Mouse (Mus musculus) hindbrain, embryonic 15.5 days (tissue): ENCODE results near the gene Antxr2. TPM values are rescaled to one million over a fixed set of nuclear protein-coding genes. Genes with fewer than 3 reads are reported as not detected.

Experiments used
- ATAC-seq: fragments of 200-750 bp; cut with Nextera tagmentation; 2 replicates; pipeline ENCODE4 v1.8.0; 2017; ENCODE audit warnings: low read depth, moderate number of reproducible peaks, moderate TSS enrichment; ENCODE audit not compliant: low FRiP score
- H3K27ac ChIP-seq: fragments of 300-500 bp; sonication (generic); replicated peaks from 2 replicates; pipeline ENCODE4 v1.5.1; 2015; ENCODE audit warnings: mild to moderate bottlenecking, inconsistent platforms
- H3K27me3 ChIP-seq: fragments of 300-500 bp; sonication (generic); 2 replicates; pipeline ENCODE4 v1.6.1; 2015; ENCODE audit warnings: control low read depth, inconsistent platforms
- H3K36me3 ChIP-seq: fragments of 300-500 bp; sonication (generic); 2 replicates; pipeline ENCODE4 v1.6.1; 2015; ENCODE audit warnings: control low read depth, inconsistent platforms
- H3K4me1 ChIP-seq: fragments of 300-500 bp; sonication (generic); replicated peaks from 2 replicates; pipeline ENCODE4 v1.6.1; 2015; ENCODE audit warnings: control low read depth, inconsistent platforms
- H3K4me2 ChIP-seq: fragments of 300-500 bp; sonication (generic); 2 replicates; pipeline ENCODE4 v1.6.1; 2015; ENCODE audit warnings: moderate library complexity, mild to moderate bottlenecking, inconsistent platforms
- H3K4me3 ChIP-seq: fragments of 300-500 bp; sonication (generic); 2 replicates; pipeline ENCODE4 v1.5.1; 2015; ENCODE audit warnings: mild to moderate bottlenecking, inconsistent platforms
- H3K9ac ChIP-seq: fragments of 300-500 bp; sonication (generic); 2 replicates; pipeline ENCODE4 v1.6.1; 2015; ENCODE audit warnings: inconsistent platforms
- H3K9me3 ChIP-seq: fragments of 300-500 bp; sonication (generic); 2 replicates; pipeline ENCODE4 v1.6.1; 2016; ENCODE audit warnings: control low read depth, inconsistent platforms
- WGBS: fragments of 180-500 bp; shearing (Covaris S2); methylation state at CpG from one replicate; pipeline ENCODE4 v1.1.7; 2015; 5-methylcytosine and 5-hydroxymethylcytosine counted together
- polyA plus RNA-seq: library from polyadenylated mRNA; unstranded; fragments of >200 nt; fragmentation: Nextera tagmentation; extraction: Ambion mirVana; gene quantifications from 2 replicates; pipeline ENCODE4 v1.2.1, GENCODE M21; 2015

Antxr2 gene
- polyA plus RNA-seq, 1 experiment from 2014 or later: 3.5 TPM

GRCm38 (mm10) chr5:97953241-97953920 lies 77.5 kb downstream of the Antxr2 start:
- H3K4me1 ChIP-seq: no peaks in the 10 kb centered on the region
- H3K27ac ChIP-seq: no peak overlapping the region
- H3K4me2 ChIP-seq: no peak overlapping the region
- no peak overlapping the region for H3K4me3 ChIP-seq
- 63% methylated on average over 11 of the region's 11 CpGs for WGBS
- no peaks in the 10 kb centered on the region for H3K9me3 ChIP-seq
- H3K27me3 ChIP-seq: no peaks in the 10 kb centered on the region
- no peaks in the 10 kb centered on the region for H3K36me3 ChIP-seq
- no peak for ATAC-seq
- no peak overlapping the region for H3K9ac ChIP-seq

DNA sequence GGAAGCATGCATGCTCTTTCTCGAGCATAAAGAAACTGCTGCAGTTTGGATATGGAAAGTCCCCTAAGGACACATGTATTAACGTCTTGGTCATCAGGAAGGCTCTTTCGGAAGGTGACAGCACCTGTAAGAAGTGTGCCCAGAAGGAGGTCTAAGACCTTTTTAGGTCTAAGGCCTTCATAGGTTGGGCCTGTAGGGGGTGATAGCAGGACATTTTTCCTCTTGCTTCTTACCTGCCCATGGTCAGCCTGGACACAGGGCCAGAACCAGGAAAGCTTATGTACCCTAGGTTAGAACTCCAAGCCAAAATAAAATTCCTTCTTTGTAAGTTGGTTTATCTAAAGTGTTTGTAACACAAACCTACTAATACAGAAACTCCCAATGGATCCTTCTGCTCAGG lies 83.6 kb downstream of the Antxr2 start:
- Histone ChIP-seq H3K27me3 (no peaks in the 10 kb centered on the region), H3K27ac (no peak overlapping the region), H3K4me3 (no peak overlapping the region), H3K4me1 (no peaks in the 10 kb centered on the region), H3K9me3 (no peaks in the 10 kb centered on the region), H3K36me3 (no peaks in the 10 kb centered on the region), H3K4me2 (no peak overlapping the region), H3K9ac (no peak overlapping the region)
- no peak for ATAC-seq
- WGBS: 70% methylated on average over 3 of the region's 3 CpGs

GRCm38 (mm10) chr5:97946236-97946635 lies 84.6 kb downstream of the Antxr2 start:
- Histone ChIP-seq H3K27me3 (no peaks in the 10 kb centered on the region), H3K27ac (no peak overlapping the region), H3K4me1 (no peaks in the 10 kb centered on the region), H3K9me3 (no peaks in the 10 kb centered on the region), H3K36me3 (no peaks in the 10 kb centered on the region), H3K4me3 (no peak overlapping the region), H3K4me2 (no peak overlapping the region), H3K9ac (no peak overlapping the region)
- no peak for ATAC-seq
- WGBS: 92% methylated on average over 4 of the region's 4 CpGs

DNA sequence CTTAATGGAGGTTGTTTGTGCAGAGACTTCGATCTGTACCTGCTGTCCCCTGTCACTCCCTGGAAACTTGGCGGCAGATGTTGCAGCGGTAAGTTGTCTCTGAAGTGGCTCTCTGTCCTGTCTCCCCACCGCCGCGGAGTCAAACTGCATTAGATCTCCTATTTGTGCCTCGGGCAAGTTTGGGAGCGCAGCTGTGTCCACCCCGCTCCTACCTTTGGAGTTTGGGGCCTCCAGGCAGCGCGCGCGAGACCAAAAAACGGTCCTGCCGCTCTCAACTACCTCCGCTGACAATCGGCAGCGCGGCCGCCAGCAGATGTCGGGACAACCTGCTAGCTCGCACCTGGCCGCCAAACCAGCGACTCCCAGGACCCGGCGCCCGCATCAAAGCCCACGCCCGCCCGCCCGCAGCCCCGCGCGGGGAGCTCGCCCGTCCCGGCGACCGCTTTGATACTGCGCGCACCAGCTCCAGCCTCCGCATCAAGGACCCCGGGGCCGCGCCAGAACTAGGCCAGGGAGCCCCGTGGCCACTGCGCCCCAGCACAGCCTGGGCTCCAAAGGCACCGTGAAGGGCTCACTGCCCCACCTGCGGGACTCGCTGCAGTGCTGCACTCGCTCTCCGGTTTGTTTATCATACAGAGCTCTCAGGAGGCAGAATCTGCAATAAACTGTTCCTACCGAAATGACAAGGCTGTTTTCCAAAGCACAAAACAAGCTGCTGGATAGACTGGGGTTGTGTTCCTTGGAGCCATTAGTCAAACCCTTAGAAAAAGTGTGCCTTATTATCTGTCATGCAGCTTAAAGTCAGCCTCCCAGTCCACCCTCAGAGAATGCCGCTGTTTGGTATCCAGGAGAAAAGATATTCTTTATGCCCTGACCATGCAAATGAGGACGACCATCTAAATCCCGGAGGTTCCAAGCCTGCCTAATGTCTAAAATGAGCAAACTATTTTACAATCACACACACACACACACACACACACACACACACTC lies 95.4 kb downstream of the Antxr2 start:
- 2% methylated on average over 56 of the region's 56 CpGs for WGBS
- Histone ChIP-seq H3K4me3 (peak overlapping the region; percentile 65), H3K9me3 (no peaks in the 10 kb centered on the region), H3K27ac (no peak overlapping the region), H3K27me3 (peaks cover 6% of the 10 kb centered on the region), H3K4me2 (peak overlapping the region; percentile 99), H3K36me3 (no peaks in the 10 kb centered on the region), H3K9ac (peak overlapping the region; percentile 58), H3K4me1 (peaks cover 12% of the 10 kb centered on the region)
- peak; percentile 76 for ATAC-seq

DNA sequence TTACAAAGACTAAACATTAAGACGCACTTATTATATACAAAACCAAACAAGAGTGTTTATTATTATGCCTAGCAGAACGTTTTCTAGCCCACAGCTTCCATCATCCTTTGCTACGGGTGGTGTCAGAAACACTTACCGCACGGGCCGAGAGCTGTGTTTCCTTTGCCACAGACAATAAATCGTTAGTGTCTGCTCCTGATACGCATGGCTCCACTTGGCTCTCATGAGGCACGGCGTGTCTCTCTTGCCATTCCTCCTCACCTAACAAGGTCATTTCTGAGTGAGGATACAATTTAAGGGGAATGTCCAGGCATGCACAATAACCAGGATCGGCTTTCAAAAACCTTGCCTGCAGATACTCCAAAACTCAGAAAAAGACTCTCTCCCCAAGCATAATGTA lies 113.2 kb downstream of the Antxr2 start:
- WGBS: 74% methylated on average over 11 of the region's 11 CpGs
- H3K4me2 ChIP-seq: no peak overlapping the region
- H3K9ac ChIP-seq: no peak overlapping the region
- H3K27me3 ChIP-seq: no peaks in the 10 kb centered on the region
- no peaks in the 10 kb centered on the region for H3K36me3 ChIP-seq
- no peaks in the 10 kb centered on the region for H3K4me1 ChIP-seq
- H3K27ac ChIP-seq: no peak overlapping the region
- H3K4me3 ChIP-seq: no peak overlapping the region
- no peaks in the 10 kb centered on the region for H3K9me3 ChIP-seq
- no peak for ATAC-seq

DNA sequence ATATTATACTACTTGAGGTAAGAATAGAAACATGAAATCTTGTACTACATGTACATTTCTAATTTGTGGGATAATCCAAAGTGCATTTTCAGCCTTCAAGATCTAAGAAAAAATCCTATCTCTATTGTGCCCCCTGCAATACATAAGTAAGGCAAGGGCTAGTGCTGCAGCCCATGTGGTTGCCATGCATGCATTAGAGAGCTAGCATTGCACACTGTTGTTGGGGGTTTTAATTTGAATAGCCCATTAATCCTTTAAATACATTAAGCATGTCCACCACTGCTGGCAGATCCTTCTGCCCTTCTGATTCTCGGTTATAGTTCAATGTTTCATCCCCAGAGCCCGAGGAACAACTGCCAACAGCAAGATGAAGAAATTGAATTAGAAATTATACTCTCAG lies 116.0 kb downstream of the Antxr2 start:
- no peak for ATAC-seq
- Histone ChIP-seq H3K4me1 (no peaks in the 10 kb centered on the region), H3K27me3 (no peaks in the 10 kb centered on the region), H3K9ac (no peak overlapping the region), H3K4me2 (no peak overlapping the region), H3K4me3 (no peak overlapping the region), H3K27ac (no peak overlapping the region), H3K9me3 (no peaks in the 10 kb centered on the region), H3K36me3 (no peaks in the 10 kb centered on the region)
- 54% methylated on average over 2 of the region's 2 CpGs for whole genome bisulfite sequencing

DNA sequence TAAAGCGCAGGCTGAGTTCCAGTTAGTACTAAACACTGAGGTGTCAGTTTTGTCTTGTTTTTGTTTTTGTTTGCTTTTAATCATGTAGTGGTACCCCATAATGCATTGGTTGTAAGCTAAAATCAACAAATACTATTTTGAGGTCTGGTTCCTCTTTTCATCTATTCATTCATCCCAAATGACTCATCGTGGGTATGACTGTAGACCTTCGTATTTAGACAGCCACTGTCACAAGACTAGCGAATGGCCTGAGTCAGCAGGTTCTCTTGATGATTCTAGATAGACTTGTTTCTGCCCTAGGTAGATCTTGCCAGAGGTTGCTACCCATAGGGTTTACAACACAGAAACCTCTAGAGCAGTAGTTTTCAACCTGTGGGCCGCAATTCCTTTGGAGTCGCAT lies 116.9 kb downstream of the Antxr2 start:
- no peak overlapping the region for H3K27ac ChIP-seq
- no peaks in the 10 kb centered on the region for H3K4me1 ChIP-seq
- no peak overlapping the region for H3K4me3 ChIP-seq
- WGBS: 93% methylated on average over 6 of the region's 6 CpGs
- H3K36me3 ChIP-seq: no peaks in the 10 kb centered on the region
- H3K9me3 ChIP-seq: no peaks in the 10 kb centered on the region
- no peak overlapping the region for H3K4me2 ChIP-seq
- H3K9ac ChIP-seq: no peak overlapping the region
- H3K27me3 ChIP-seq: no peaks in the 10 kb centered on the region
- ATAC-seq: no peak

- Histone ChIP-seq H3K9me3 (no peaks in the 10 kb centered on the region), H3K4me2 (no peak overlapping the region), H3K9ac (no peak overlapping the region), H3K27me3 (no peaks in the 10 kb centered on the region), H3K4me1 (no peaks in the 10 kb centered on the region), H3K4me3 (no peak overlapping the region), H3K27ac (no peak overlapping the region), H3K36me3 (no peaks in the 10 kb centered on the region)
- ATAC-seq: no peak
- WGBS: 74% methylated on average over 6 of the region's 6 CpGs
Measured at GRCm38 (mm10) chr5:97907482-97907881, 123.4 kb downstream of the Antxr2 start.

DNA sequence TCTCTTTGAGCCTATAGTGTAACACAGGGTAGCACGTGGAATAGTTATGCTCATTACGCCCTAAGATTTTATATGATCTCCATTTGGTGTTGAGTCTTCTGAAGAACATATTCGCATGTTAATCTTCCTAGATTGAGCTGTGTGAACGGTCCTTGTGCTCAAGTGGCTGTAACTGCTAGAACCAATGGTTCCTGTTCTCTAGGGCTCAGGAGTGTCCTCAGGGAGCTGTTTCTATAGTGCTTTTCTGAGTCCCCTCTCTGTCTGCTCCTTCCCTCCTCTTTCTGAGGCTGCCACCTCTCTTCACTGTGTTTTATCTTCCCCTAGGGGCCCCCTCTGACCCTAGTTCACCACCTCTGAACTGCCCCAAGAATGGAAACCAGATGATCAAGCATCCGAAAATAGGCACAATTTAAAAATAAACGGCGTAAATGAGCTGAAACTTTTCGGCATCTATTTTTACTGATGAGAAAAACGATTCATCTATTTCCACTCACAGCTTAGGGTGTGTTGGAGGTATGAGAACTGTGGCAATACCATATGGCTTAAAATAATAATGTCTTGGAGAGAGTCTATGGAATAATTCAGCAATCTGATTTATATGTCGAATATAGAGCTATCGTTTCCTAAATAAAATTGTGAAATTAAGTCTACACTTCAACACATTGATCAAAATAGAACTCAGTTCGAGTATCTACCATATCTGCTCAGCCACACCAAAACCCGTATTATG lies 124.1 kb downstream of the Antxr2 start:
- ATAC-seq: no peak
- 88% methylated on average over 13 of the region's 13 CpGs for WGBS
- H3K9me3 ChIP-seq: no peaks in the 10 kb centered on the region
- H3K9ac ChIP-seq: no peak overlapping the region
- H3K36me3 ChIP-seq: no peaks in the 10 kb centered on the region
- no peaks in the 10 kb centered on the region for H3K4me1 ChIP-seq
- no peaks in the 10 kb centered on the region for H3K27me3 ChIP-seq
- no peak overlapping the region for H3K4me2 ChIP-seq
- no peak overlapping the region for H3K4me3 ChIP-seq
- H3K27ac ChIP-seq: no peak overlapping the region

- H3K4me1 ChIP-seq: no peaks in the 10 kb centered on the region
- 86% methylated on average over 3 of the region's 3 CpGs for WGBS
- H3K4me3 ChIP-seq: no peak overlapping the region
- no peak overlapping the region for H3K27ac ChIP-seq
- H3K9ac ChIP-seq: no peak overlapping the region
- no peaks in the 10 kb centered on the region for H3K9me3 ChIP-seq
- no peaks in the 10 kb centered on the region for H3K27me3 ChIP-seq
- H3K36me3 ChIP-seq: no peaks in the 10 kb centered on the region
- H3K4me2 ChIP-seq: no peak overlapping the region
- no peak for ATAC-seq
Measured at GRCm38 (mm10) chr5:97905856-97906255, 125.0 kb downstream of the Antxr2 start.

DNA sequence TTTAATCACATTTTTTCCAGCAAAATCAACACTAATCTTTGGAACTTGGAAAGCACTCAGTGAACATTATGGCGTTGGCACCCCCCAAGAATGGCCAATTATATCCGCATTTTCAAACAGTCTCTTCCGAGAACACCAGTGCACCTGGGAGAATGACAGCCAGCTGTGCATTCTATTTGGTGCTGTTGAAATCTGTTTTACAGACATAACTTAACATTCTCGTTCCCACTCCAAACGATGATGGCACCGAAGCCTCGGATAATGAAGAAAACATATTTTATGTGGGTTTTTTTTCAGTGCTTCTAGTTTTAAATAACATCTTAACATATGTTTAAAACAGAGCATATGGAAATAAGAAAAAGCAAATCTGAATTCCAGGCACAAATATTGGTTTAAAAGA lies 129.7 kb downstream of the Antxr2 start:
- Histone ChIP-seq H3K4me1 (no peaks in the 10 kb centered on the region), H3K9me3 (no peaks in the 10 kb centered on the region), H3K9ac (no peak overlapping the region), H3K27me3 (no peaks in the 10 kb centered on the region), H3K27ac (no peak overlapping the region), H3K4me2 (no peak overlapping the region), H3K4me3 (no peak overlapping the region), H3K36me3 (no peaks in the 10 kb centered on the region)
- no peak for ATAC-seq
- WGBS: 79% methylated on average over 7 of the region's 7 CpGs

DNA sequence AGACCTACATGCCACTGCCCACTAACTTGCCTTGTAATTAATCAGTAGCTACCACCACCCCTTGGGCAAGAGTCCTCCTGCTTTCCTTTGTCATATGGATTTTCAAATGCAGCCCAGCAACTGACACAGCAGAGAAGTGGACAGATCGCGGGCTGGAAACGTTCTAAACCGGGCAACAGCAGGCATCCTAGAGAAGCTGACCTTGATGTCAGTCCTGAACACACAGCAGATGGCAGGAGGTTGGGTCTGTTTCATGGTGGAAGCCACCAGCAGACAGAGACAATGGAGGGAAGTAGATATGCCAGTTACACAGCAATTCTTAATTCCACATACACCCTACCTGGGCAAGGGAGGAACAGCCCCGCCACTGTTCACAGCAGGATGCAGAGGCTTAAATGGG lies 131.5 kb downstream of the Antxr2 start:
- no peak for ATAC-seq
- H3K4me3 ChIP-seq: no peak overlapping the region
- H3K27ac ChIP-seq: no peak overlapping the region
- 80% methylated on average over 5 of the region's 5 CpGs for WGBS
- no peaks in the 10 kb centered on the region for H3K36me3 ChIP-seq
- H3K4me1 ChIP-seq: no peaks in the 10 kb centered on the region
- no peaks in the 10 kb centered on the region for H3K27me3 ChIP-seq
- H3K9ac ChIP-seq: no peak overlapping the region
- no peaks in the 10 kb centered on the region for H3K9me3 ChIP-seq
- H3K4me2 ChIP-seq: no peak overlapping the region
